Mouse (Mus musculus): ENCODE results near the gene Gm20696.

DNA sequence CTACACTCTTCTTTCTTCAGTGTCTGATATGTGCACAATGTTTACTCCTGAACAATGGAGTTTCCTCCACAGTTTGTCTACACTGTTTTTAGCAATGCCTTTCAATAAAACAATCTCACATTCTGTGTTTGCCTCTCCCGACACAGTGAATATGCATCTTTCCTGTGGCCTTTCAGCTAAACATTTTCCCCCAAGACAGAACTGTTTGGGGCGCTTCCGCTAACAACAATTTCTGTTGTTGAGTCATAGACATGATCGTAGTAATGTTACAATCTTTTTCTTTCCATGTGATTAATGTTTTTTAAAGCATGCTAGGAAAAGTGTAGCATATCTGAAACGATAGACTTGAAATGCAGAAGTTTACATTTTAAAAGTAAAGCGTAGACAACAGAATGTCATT lies 338.5 kb downstream of the Gm20696 start:
- no peak for TF ChIP-seq CTCF (conservative IDR thresholded peaks at IDR 0.05 in 1 of 2, IDR thresholded peaks at IDR 0.05 in 1 of 2; ENCODE audit: low read depth in 2 of 2, low read length in 2 of 2)
- no peak for TF ChIP-seq MEF2A (IDR thresholded peaks at IDR 0.05; ENCODE audit: borderline replicate concordance, low read depth, low read length)
- no peak for TF ChIP-seq USF1 (IDR thresholded peaks at IDR 0.05; ENCODE audit: low read depth, low read length)
- TF ChIP-seq MAZ (IDR thresholded peaks at IDR 0.05; ENCODE audit: low read depth, low read length), result no peak
- TF ChIP-seq SIN3A (IDR thresholded peaks at IDR 0.05; ENCODE audit: low read length), result no peak
- no peak for TF ChIP-seq PAX5 (IDR thresholded peaks at IDR 0.05; ENCODE audit: low read length)
- no peak for TF ChIP-seq NELFE (IDR thresholded peaks at IDR 0.05; ENCODE audit: low read depth, low read length)
- no peak for TF ChIP-seq CHD2 (IDR thresholded peaks at IDR 0.05; ENCODE audit: low read length)
- TF ChIP-seq POLR2A (IDR thresholded peaks at IDR 0.05; ENCODE audit: low read depth, low read length), result no peak
- TF ChIP-seq MXI1 (IDR thresholded peaks at IDR 0.05; ENCODE audit: low read depth, low read length), result no peak
- TF ChIP-seq TBP (conservative IDR thresholded peaks at IDR 0.05; ENCODE audit: low read depth, low read length), result no peak
- TF ChIP-seq ELF1 (IDR thresholded peaks at IDR 0.05; ENCODE audit: low read depth, low read length), result no peak
